Mouse (Mus musculus) hindbrain, postnatal 0 days (tissue): ENCODE measurements at regions not wholly inside any gene's neighbourhood (a gene's known extent, or its start where the extent isn't known, plus 50 kb on each side); places are given as distances from the start of the nearest gene placed in this dataset.

ENCODE experiments used
- ATAC-seq: fragments of 200-750 bp; cut with Nextera tagmentation; 2 replicates; pipeline ENCODE4 v1.8.0; 2017; ENCODE audit warnings: mild to moderate bottlenecking, moderate TSS enrichment, moderate library complexity
- DNase-seq: peaks from one replicate; pipeline ENCODE4 v3.0.0-alpha.2; 2015; ENCODE audit warnings: low spot score
- H3K27ac ChIP-seq: fragments of 300-500 bp; sonication (generic); 2 replicates; pipeline ENCODE4 v1.5.1; 2014; ENCODE audit warnings: mild to moderate bottlenecking
- H3K27me3 ChIP-seq: fragments of 300-500 bp; sonication (generic); 2 replicates; pipeline ENCODE4 v1.6.1; 2014; ENCODE audit warnings: low read length, mixed read lengths; ENCODE audit not compliant: insufficient read depth
- H3K36me3 ChIP-seq: fragments of 300-500 bp; sonication (generic); 2 replicates; pipeline ENCODE4 v1.6.1; 2014; ENCODE audit warnings: low read length, mixed read lengths; ENCODE audit not compliant: insufficient read depth
- H3K4me1 ChIP-seq: fragments of 300-500 bp; sonication (generic); 2 replicates; pipeline ENCODE4 v1.6.1; 2014; ENCODE audit warnings: antibody characterized with exemption, low read length, mixed read lengths; ENCODE audit not compliant: insufficient read depth
- H3K4me2 ChIP-seq: fragments of 300-500 bp; sonication (generic); 2 replicates; pipeline ENCODE4 v1.6.1; 2014; ENCODE audit warnings: low read depth, mild to moderate bottlenecking, low read length, moderate library complexity, mixed read lengths
- H3K4me3 ChIP-seq: fragments of 300-500 bp; sonication (generic); 2 replicates; pipeline ENCODE4 v1.5.1; 2014; ENCODE audit warnings: low read length
- H3K9ac ChIP-seq: fragments of 300-500 bp; sonication (generic); replicated peaks from 2 replicates; pipeline ENCODE4 v1.6.1; 2014; ENCODE audit warnings: mild to moderate bottlenecking, low read length, moderate library complexity, mixed read lengths
- H3K9me3 ChIP-seq: fragments of 300-500 bp; sonication (generic); 2 replicates; pipeline ENCODE4 v1.6.1; 2016; ENCODE audit warnings: low read length, mixed read lengths
- CTCF ChIP-seq: IDR thresholded peaks from 2 replicates; pipeline ENCODE4 v1.5.1; 2016; ENCODE audit warnings: antibody characterized with exemption, control low read depth, low read depth
- WGBS: fragments of 180-500 bp; shearing (Covaris S2); extraction: QIAGEN DNeasy Blood & Tissue Kit; methylation state at CpG from one replicate; pipeline ENCODE4 v1.1.7; 2014; 5-methylcytosine and 5-hydroxymethylcytosine counted together

DNA sequence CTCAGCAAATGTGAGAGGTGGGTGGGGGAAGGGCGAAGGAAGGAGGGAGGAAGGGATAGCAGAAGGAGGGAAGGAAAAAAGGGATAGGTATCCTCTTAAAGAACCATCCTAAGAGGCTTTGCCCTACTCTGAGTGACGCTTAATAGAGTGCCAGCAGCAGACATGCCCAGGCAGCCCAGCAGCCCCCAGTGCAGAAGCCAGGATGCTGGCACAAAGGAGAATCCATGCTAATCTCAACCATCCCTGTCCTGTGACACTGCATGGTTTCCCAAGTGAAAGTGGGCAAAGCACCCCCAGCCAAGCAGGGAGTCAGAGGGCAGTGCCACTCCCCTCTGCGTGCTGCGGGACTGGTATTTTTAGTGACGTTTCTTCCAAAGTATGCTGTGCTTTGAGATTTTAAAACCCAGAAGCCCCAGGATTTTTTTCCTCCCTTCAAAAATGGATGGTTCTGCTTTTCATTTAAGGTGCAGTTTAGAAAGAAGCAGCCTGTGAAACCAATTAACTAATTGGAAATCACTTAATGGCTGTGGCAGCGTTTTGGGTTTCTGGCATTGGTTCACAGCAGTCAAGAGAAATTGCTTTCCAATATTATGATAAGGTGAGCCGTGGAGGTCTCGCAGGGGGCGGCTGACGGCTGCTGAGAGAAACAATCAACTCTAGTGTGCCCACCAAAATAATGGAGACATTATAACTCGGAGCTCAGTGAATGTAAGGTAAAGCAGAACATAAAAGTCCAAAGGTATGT lies 141.2 kb upstream of the Noct start:
- DNase-seq (no peak), ATAC-seq (no peak)
- no peak overlapping the region for H3K4me2 ChIP-seq
- no peaks in the 10 kb centered on the region for H3K4me1 ChIP-seq
- no peaks in the 10 kb centered on the region for H3K27me3 ChIP-seq
- WGBS: 50% methylated on average over 11 of the region's 11 CpGs
- H3K27ac ChIP-seq: no peak overlapping the region
- no peak for TF ChIP-seq CTCF
- no peak overlapping the region; the same call in 1 of the 2 replicates for H3K9ac ChIP-seq
- H3K9me3 ChIP-seq: no peaks in the 10 kb centered on the region
- H3K36me3 ChIP-seq: no peaks in the 10 kb centered on the region
- H3K4me3 ChIP-seq: no peak overlapping the region

DNA sequence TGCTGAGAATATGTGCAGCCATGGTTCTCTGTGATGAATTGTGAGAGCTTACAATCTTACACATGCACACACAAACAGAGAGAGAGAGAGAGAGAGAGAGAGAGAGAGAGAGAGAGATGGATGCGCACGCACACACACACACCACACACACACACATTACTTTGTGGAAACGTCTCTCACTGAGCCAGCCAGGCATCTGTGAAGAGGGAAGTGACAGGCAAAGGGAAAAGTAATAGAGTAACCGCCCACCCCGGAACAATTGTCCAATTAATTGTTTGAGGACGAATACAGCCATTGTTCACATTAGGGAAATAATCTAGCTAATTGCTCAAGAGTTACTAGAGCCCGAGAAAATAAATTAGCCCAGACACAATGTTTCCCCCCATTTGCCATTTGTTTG lies 140.7 kb upstream of the Noct start:
- H3K36me3 ChIP-seq: no peaks in the 10 kb centered on the region
- DNase-seq: no peak
- H3K4me1 ChIP-seq: no peaks in the 10 kb centered on the region
- H3K9ac ChIP-seq: no peak overlapping the region
- no peaks in the 10 kb centered on the region for H3K27me3 ChIP-seq
- no peak overlapping the region for H3K4me2 ChIP-seq
- H3K9me3 ChIP-seq: no peaks in the 10 kb centered on the region
- TF ChIP-seq CTCF: no peak
- 64% methylated on average over 7 of the region's 7 CpGs for WGBS
- peak; percentile 43; the same call in 1 of the 2 replicates for ATAC-seq
- H3K4me3 ChIP-seq: no peak overlapping the region
- H3K27ac ChIP-seq: no peak overlapping the region

DNA sequence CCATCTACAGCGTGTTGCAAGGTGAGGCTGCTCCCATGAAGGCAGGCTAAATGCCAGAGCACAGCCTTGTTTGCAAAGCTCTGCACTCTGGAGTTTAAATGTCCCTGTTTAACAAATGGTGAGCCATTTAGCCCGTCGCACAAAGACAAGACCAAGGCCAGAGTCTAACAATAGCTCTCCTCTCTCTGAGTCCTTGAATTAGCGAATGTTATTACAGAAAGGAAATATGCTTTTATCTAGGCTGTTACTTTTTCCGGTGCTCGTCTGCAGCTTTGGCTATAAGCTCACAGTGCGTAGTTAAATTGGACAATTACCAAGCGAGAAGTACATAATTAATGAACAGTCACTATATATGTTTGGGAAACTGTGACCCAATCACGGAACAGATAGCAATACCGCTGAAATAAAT lies 137.8 kb upstream of the Noct start:
- 48% methylated on average over 10 of the region's 10 CpGs for WGBS
- Histone ChIP-seq H3K27ac (no peak overlapping the region), H3K27me3 (no peaks in the 10 kb centered on the region), H3K36me3 (no peaks in the 10 kb centered on the region), H3K4me1 (peaks cover 7% of the 10 kb centered on the region; the same call in 1 of the 2 replicates), H3K4me2 (no peak overlapping the region), H3K9ac (no peak overlapping the region), H3K9me3 (no peaks in the 10 kb centered on the region), H3K4me3 (no peak overlapping the region)
- ATAC-seq: no peak
- DNase-seq: no peak
- TF ChIP-seq CTCF: no peak

DNA sequence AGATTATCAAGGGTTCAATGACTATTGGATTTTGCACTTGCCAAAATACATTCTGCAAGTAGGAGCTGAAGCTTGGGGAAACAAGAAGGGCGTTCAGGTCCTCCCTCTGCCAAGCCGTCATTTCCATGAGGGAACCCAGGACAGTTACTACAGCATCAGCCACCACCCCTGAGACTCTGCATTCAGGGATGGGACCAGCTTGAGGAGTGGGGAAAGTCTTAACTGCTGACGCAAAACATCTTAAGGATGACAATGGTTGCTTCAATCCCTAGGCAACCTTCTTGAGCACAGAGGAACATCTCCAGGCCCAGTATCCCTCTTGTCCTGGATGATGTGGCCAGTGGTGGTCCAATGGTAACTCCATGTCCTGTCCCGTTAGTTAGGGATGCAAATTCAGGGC lies 137.2 kb upstream of the Noct start:
- whole genome bisulfite sequencing: 76% methylated on average over 4 of the region's 4 CpGs
- H3K9ac ChIP-seq: no peak overlapping the region

DNA sequence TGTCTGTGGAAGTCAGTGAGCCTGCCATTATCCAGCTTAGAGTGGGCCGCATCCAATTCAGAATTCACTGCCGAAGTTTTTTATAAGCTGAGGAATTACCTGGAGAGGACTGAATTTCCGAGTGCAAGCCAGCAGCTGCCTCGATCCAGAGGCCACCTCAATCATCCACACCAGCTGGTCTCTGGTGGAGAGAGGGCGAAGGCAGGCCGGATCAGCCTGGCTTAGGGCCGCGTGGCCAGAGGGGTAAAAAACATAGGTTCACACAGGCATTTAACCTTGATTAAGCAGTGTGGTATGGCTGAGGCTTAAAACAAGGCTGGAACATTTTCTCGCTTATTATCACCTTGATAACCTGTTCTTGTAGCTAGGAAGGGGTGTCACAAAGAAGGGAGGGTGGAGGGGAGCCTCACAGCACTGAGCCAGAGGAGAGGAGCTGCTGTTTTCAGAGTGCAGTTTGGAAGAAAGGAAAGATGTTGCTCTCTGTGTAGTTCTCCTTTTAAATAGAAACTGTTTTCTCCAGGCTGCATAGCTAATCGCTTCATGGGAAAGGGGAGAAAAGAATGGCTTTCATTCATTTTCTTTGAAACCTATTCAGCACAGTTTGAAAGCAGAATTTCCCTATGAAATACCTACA lies 135.1 kb upstream of the Noct start:
- ATAC-seq (peak; percentile 47; the same call in 1 of the 2 replicates), DNase-seq (no peak)
- Histone ChIP-seq H3K27ac (0 out of 2 replicates have a peak overlapping the region, but pooled peaks have one; percentile 20), H3K4me1 (peaks cover 7% of the 10 kb centered on the region; the same call in 1 of the 2 replicates), H3K4me3 (no peak overlapping the region), H3K27me3 (no peaks in the 10 kb centered on the region), H3K9me3 (no peaks in the 10 kb centered on the region), H3K9ac (no peak overlapping the region), H3K4me2 (no peak overlapping the region), H3K36me3 (no peaks in the 10 kb centered on the region)
- whole genome bisulfite sequencing: 48% methylated on average over 10 of the region's 10 CpGs
- no peak for TF ChIP-seq CTCF

More for the DNA sequence above, 137.2 kb upstream of the Noct start:
- Histone ChIP-seq H3K27ac (no peak overlapping the region), H3K27me3 (no peaks in the 10 kb centered on the region), H3K4me1 (peaks cover 7% of the 10 kb centered on the region; the same call in 1 of the 2 replicates), H3K9me3 (no peaks in the 10 kb centered on the region), H3K4me2 (no peak overlapping the region), H3K36me3 (no peaks in the 10 kb centered on the region), H3K4me3 (no peak overlapping the region)
- ATAC-seq (no peak), DNase-seq (no peak)
- TF ChIP-seq CTCF: no peak

DNA sequence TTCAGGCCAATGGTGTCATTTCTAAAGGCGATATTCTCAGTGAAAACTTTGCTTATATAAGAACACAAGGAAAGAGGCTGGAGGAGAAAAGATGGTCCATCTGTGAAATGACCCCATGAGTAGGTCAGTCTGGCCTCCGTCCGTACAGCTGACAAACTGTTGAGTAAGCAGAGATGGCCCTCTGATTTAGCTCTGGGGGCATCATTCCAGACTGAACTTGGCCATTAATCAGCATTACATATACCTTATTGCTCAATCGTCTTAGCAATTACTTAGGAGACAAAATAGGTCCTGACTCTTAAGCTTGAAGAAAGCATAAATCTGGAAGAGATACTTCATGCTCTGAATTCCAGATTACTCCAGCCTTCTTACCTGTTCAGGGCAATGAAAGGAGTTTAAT lies 132.8 kb upstream of the Noct start:
- Histone ChIP-seq H3K4me2 (no peak overlapping the region), H3K27ac (no peak overlapping the region), H3K27me3 (no peaks in the 10 kb centered on the region), H3K4me3 (no peak overlapping the region), H3K36me3 (no peaks in the 10 kb centered on the region), H3K9ac (no peak overlapping the region), H3K4me1 (peaks cover 14% of the 10 kb centered on the region), H3K9me3 (no peaks in the 10 kb centered on the region)
- ATAC-seq: no peak
- TF ChIP-seq CTCF: no peak
- WGBS: 82% methylated on average over 4 of the region's 4 CpGs
- no peak for DNase-seq
